Mouse (Mus musculus) embryo, embryonic 11.5 days (tissue): ENCODE measurements at regions not wholly inside any gene's neighbourhood (a gene's known extent, or its start where the extent isn't known, plus 50 kb on each side); places are given as distances from the start of the nearest gene placed in this dataset.

Experiments
- DNase-seq: peaks from one replicate; pipeline ENCODE4 v3.0.0-alpha.2; 2012; ENCODE audit warnings: low read depth, low spot score

- DNase-seq = no peak
Measured at GRCm38 (mm10) chr13:26594313-26594712, 175.7 kb downstream of the Hdgfl1 start.

GRCm38 (mm10) chr13:26593750-26594149 is 176.2 kb downstream of the Hdgfl1 start:
- DNase-seq = no peak

- DNase-seq = no peak
Measured at GRCm38 (mm10) chr13:26575890-26576543, 193.9 kb downstream of the Hdgfl1 start.

GRCm38 (mm10) chr13:26569422-26569821 is 200.5 kb downstream of the Hdgfl1 start:
- DNase-seq = no peak

GRCm38 (mm10) chr13:26564941-26565862 is 204.8 kb downstream of the Hdgfl1 start:
- peak; percentile 32 for DNase-seq

GRCm38 (mm10) chr13:26558366-26558765 is 211.6 kb downstream of the Hdgfl1 start:
- DNase-seq = peak; percentile 57

GRCm38 (mm10) chr13:26554266-26554665 is 215.7 kb downstream of the Hdgfl1 start:
- no peak for DNase-seq

- no peak for DNase-seq
Measured at GRCm38 (mm10) chr13:26552122-26552521, 217.8 kb downstream of the Hdgfl1 start.

- no peak for DNase-seq
Measured at GRCm38 (mm10) chr13:26538928-26539327, 231.0 kb downstream of the Hdgfl1 start.

- no peak for DNase-seq
Measured at GRCm38 (mm10) chr13:26536575-26536974, 233.4 kb downstream of the Hdgfl1 start.

- no peak for DNase-seq
Measured at GRCm38 (mm10) chr13:26532761-26533160, 237.2 kb downstream of the Hdgfl1 start.

GRCm38 (mm10) chr13:26519054-26519453 is 250.9 kb downstream of the Hdgfl1 start:
- DNase-seq = no peak

- DNase-seq = no peak
Measured at GRCm38 (mm10) chr13:26518425-26518824, 251.5 kb downstream of the Hdgfl1 start.

- DNase-seq = no peak
Measured at GRCm38 (mm10) chr13:26517646-26518045, 252.3 kb downstream of the Hdgfl1 start.

GRCm38 (mm10) chr13:26510448-26510847 is 259.5 kb downstream of the Hdgfl1 start:
- no peak for DNase-seq

GRCm38 (mm10) chr13:26509841-26510240 is 260.1 kb downstream of the Hdgfl1 start:
- no peak for DNase-seq

- no peak for DNase-seq
Measured at GRCm38 (mm10) chr13:26503744-26504143, 266.2 kb downstream of the Hdgfl1 start.

GRCm38 (mm10) chr13:26497086-26497485 is 272.9 kb downstream of the Hdgfl1 start:
- no peak for DNase-seq

GRCm38 (mm10) chr13:26495871-26496270 is 274.1 kb downstream of the Hdgfl1 start:
- DNase-seq = no peak

- DNase-seq = no peak
Measured at GRCm38 (mm10) chr13:26469343-26469742, 300.6 kb downstream of the Hdgfl1 start.

- DNase-seq = no peak
Measured at GRCm38 (mm10) chr13:26467526-26467925, 302.4 kb downstream of the Hdgfl1 start.

GRCm38 (mm10) chr13:26464523-26464922 is 305.4 kb downstream of the Hdgfl1 start:
- DNase-seq = no peak

- DNase-seq = no peak
Measured at GRCm38 (mm10) chr13:26464096-26464495, 305.9 kb downstream of the Hdgfl1 start.
